Mouse (Mus musculus): ENCODE data around the gene Adcy5. TPM values are rescaled to one million over a fixed set of nuclear protein-coding genes. Genes with fewer than 3 reads are reported as not detected.

Gene Adcy5
- polyA plus RNA-seq, 1 experiment from 2014 or later = 0.57 TPM

GRCm38 (mm10) chr16:35156306-35156695 lies 1.6 kb downstream of the Adcy5 start:
- peak; percentile 70 for DNase-seq (ENCODE audit: low spot score)

- DNase-seq (ENCODE audit: low spot score) = no peak
Measured at GRCm38 (mm10) chr16:35156832-35157231, 2.2 kb downstream of the Adcy5 start.

- peak; percentile 13 for DNase-seq (ENCODE audit: low spot score)
Measured at GRCm38 (mm10) chr16:35159532-35159931, 4.9 kb downstream of the Adcy5 start.

- no peak for DNase-seq (ENCODE audit: low spot score)
Measured at GRCm38 (mm10) chr16:35159991-35160390, 5.3 kb downstream of the Adcy5 start.

GRCm38 (mm10) chr16:35164361-35165224 lies 9.9 kb downstream of the Adcy5 start:
- no peak for DNase-seq (ENCODE audit: low spot score)

GRCm38 (mm10) chr16:35165361-35165760 lies 10.7 kb downstream of the Adcy5 start:
- DNase-seq (ENCODE audit: low spot score) = no peak

- DNase-seq (ENCODE audit: low spot score) = no peak
Measured at GRCm38 (mm10) chr16:35165788-35166187, 11.1 kb downstream of the Adcy5 start.

- DNase-seq (ENCODE audit: low spot score) = no peak
Measured at GRCm38 (mm10) chr16:35169431-35169830, 14.8 kb downstream of the Adcy5 start.

- no peak for DNase-seq (ENCODE audit: low spot score)
Measured at GRCm38 (mm10) chr16:35172195-35172594, 17.5 kb downstream of the Adcy5 start.

- no peak for DNase-seq (ENCODE audit: low spot score)
Measured at GRCm38 (mm10) chr16:35178516-35178915, 23.8 kb downstream of the Adcy5 start.

- DNase-seq (ENCODE audit: low spot score) = no peak
Measured at GRCm38 (mm10) chr16:35179082-35179481, 24.4 kb downstream of the Adcy5 start.

GRCm38 (mm10) chr16:35183161-35183560 lies 28.5 kb downstream of the Adcy5 start:
- DNase-seq (ENCODE audit: low spot score) = no peak

- peak; percentile 18 for DNase-seq (ENCODE audit: low spot score)
Measured at GRCm38 (mm10) chr16:35188111-35188510, 33.4 kb downstream of the Adcy5 start.

- DNase-seq (ENCODE audit: low spot score) = no peak
Measured at GRCm38 (mm10) chr16:35189420-35190141, 34.9 kb downstream of the Adcy5 start.

GRCm38 (mm10) chr16:35190777-35191176 lies 36.1 kb downstream of the Adcy5 start:
- peak; percentile 23 for DNase-seq (ENCODE audit: low spot score)

GRCm38 (mm10) chr16:35191271-35191670 lies 36.6 kb downstream of the Adcy5 start:
- DNase-seq (ENCODE audit: low spot score) = no peak

GRCm38 (mm10) chr16:35192471-35192870 lies 37.8 kb downstream of the Adcy5 start:
- peak; percentile 17 for DNase-seq (ENCODE audit: low spot score)

- DNase-seq (ENCODE audit: low spot score) = no peak
Measured at GRCm38 (mm10) chr16:35193357-35193756, 38.7 kb downstream of the Adcy5 start.

GRCm38 (mm10) chr16:35199721-35200431 lies 45.2 kb downstream of the Adcy5 start:
- DNase-seq (ENCODE audit: low spot score) = no peak

- no peak for DNase-seq (ENCODE audit: low spot score)
Measured at GRCm38 (mm10) chr16:35200432-35201142, 45.9 kb downstream of the Adcy5 start.

- no peak for DNase-seq (ENCODE audit: low spot score)
Measured at GRCm38 (mm10) chr16:35201281-35201680, 46.6 kb downstream of the Adcy5 start.
